Mouse (Mus musculus) liver, embryonic 14.5 days (tissue): ENCODE data around the gene Tle4. TPM values are rescaled to one million over a fixed set of nuclear protein-coding genes. Genes with fewer than 3 reads are reported as not detected.
"Not testable (repeated sequence)": the region's sequence is repeated elsewhere in the genome, so short reads cannot be mapped to it uniquely, and the experiment has no call there.

Experiments used
- ATAC-seq: fragments of 200-750 bp; cut with Nextera tagmentation; 2 replicates; pipeline ENCODE4 v1.8.0; 2017; ENCODE audit warnings: moderate number of reproducible peaks, mild to moderate bottlenecking, moderate library complexity; ENCODE audit not compliant: insufficient read depth
- DNase-seq, 3 experiments: peaks; one replicate each; pipeline ENCODE4 v3.0.0-alpha.2; 2012 to 2013; ENCODE audit warnings: low read depth in 3 of 3, low spot score in 3 of 3
- H3K27ac ChIP-seq: fragments of 300-500 bp; sonication (generic); 2 replicates; pipeline ENCODE4 v1.5.1; 2014; ENCODE audit warnings: moderate library complexity, mild to moderate bottlenecking, control low read depth, inconsistent platforms
- H3K27me3 ChIP-seq: fragments of 300-500 bp; sonication (generic); 2 replicates; pipeline ENCODE4 v1.6.1; 2014; ENCODE audit warnings: mild to moderate bottlenecking, low read length, moderate library complexity; ENCODE audit not compliant: control insufficient read depth, insufficient read depth
- H3K36me3 ChIP-seq: fragments of 300-500 bp; sonication (generic); replicated peaks from 2 replicates; pipeline ENCODE4 v1.6.1; 2014; ENCODE audit warnings: low read depth; ENCODE audit not compliant: control insufficient read depth, insufficient read depth
- H3K4me1 ChIP-seq, 2 experiments: fragments of 200-500 bp in 1 of 2; fragments of 300-500 bp in 1 of 2; sonication (generic) in 1 of 2; replicated peaks; 2 replicates each; pipeline ENCODE4 v1.6.1; 2012 to 2014; ENCODE audit warnings: antibody characterized with exemption in 1 of 2, inconsistent platforms in 1 of 2, low read length in 1 of 2; ENCODE audit not compliant: control insufficient read depth in 2 of 2, insufficient read depth in 2 of 2
- H3K4me2 ChIP-seq: fragments of 300-500 bp; sonication (generic); 2 replicates; pipeline ENCODE4 v1.6.1; 2014; ENCODE audit warnings: low read depth, mild to moderate bottlenecking, control low read depth, moderate library complexity
- H3K4me3 ChIP-seq, 2 experiments: fragments of 200-500 bp in 1 of 2; fragments of 300-500 bp in 1 of 2; sonication (generic) in 1 of 2; 2 replicates each; pipeline ENCODE4 v1.5.1; 2012 to 2014; ENCODE audit warnings: low read depth in 2 of 2, low read length in 2 of 2, mild to moderate bottlenecking in 2 of 2, control low read depth in 1 of 2, inconsistent platforms in 1 of 2, moderate library complexity in 1 of 2; ENCODE audit not compliant: insufficient read depth in 1 of 2
- H3K9ac ChIP-seq: fragments of 300-500 bp; sonication (generic); replicated peaks from 2 replicates; pipeline ENCODE4 v1.6.1; 2014; ENCODE audit warnings: mild to moderate bottlenecking, control low read depth, moderate library complexity
- H3K9me3 ChIP-seq: fragments of 300-500 bp; sonication (generic); 2 replicates; pipeline ENCODE4 v1.6.1; 2016; ENCODE audit warnings: low read length, mixed read lengths; ENCODE audit not compliant: control insufficient read depth
- CTCF ChIP-seq: IDR thresholded peaks from 2 replicates; pipeline ENCODE4 v1.5.1; 2016; ENCODE audit warnings: antibody characterized with exemption, low read depth, control low read depth
- EP300 ChIP-seq: IDR thresholded peaks from 2 replicates; pipeline ENCODE4 v1.6.1; 2016; ENCODE audit warnings: antibody characterized with exemption, low read depth
- WGBS: fragments of 180-500 bp; shearing (Covaris S2); extraction: QIAGEN DNeasy Blood & Tissue Kit; methylation state at CpG from one replicate; pipeline ENCODE4 v1.1.7; 2014; ENCODE audit not compliant: insufficient replicate concordance; 5-methylcytosine and 5-hydroxymethylcytosine counted together
- polyA plus RNA-seq, 2 experiments: library from polyadenylated mRNA; depleted of rRNA in 1 of 2; stranded (reverse) in 1 of 2; unstranded in 1 of 2; fragments of >200 nt; fragmentation: Nextera tagmentation in 1 of 2; extraction: Ambion mirVana in 1 of 2; gene quantifications; 2 replicates each; pipeline versions ENCODE4 v1.2.1 to v1.2.3; 2012 to 2014

Tle4 gene
- polyA plus RNA-seq (2012; rRNA removed): 3.7 and 4.3 TPM in 2 replicates
- 3.7 and 5.7 TPM in 2 replicates for polyA plus RNA-seq (2014; fragmentation: Nextera tagmentation; extraction: Ambion mirVana)

- peak; percentile 93 for ATAC-seq
- H3K4me2 ChIP-seq: peak within 1 kb of the TSS; percentile 89
- H3K27me3 ChIP-seq: no peaks in the 10 kb centered on the region
- H3K9me3 ChIP-seq: no peaks in the 10 kb centered on the region
- peak; percentile 52; the same call in 1 of the 2 replicates for TF ChIP-seq EP300
- no peak for TF ChIP-seq CTCF
- H3K27ac ChIP-seq: peak within 1 kb of the TSS; percentile 95
- H3K9ac ChIP-seq: peak within 1 kb of the TSS; percentile 94
- peaks cover 3% of the 10 kb centered on the region; the same call in 1 of the 2 replicates for H3K36me3 ChIP-seq
- DNase-seq: peak; percentile 98 to 99 (median 99)
- H3K4me3 ChIP-seq: peak within 1 kb of the TSS; percentile 92 to 97
- H3K4me1 ChIP-seq: peaks cover 15 to 16% of the 10 kb centered on the region in 2 experiments
- WGBS: under 1% methylated on average over 71 of the region's 71 CpGs
Measured at GRCm38 (mm10) chr19:14597917-14598689, at the start of gene Tle4. Gene Tle4, minus strand, starts transcription at chr19:14598051.

GRCm38 (mm10) chr19:14645666-14646065 lies 47.8 kb upstream of the Tle4 start:
- no peak for ATAC-seq
- TF ChIP-seq CTCF: no peak
- TF ChIP-seq EP300: no peak
- no peak overlapping the region for H3K27ac ChIP-seq
- H3K4me3 ChIP-seq: no peak overlapping the region
- DNase-seq: no peak
- WGBS: 18% methylated on average over 2 of the region's 2 CpGs
- no peaks in the 10 kb centered on the region for H3K27me3 ChIP-seq
- no peaks in the 10 kb centered on the region for H3K9me3 ChIP-seq
- H3K4me2 ChIP-seq: no peak overlapping the region
- H3K9ac ChIP-seq: no peak overlapping the region
- no peaks in the 10 kb centered on the region for H3K4me1 ChIP-seq
- H3K36me3 ChIP-seq: no peaks in the 10 kb centered on the region

- 64% methylated on average over 3 of the region's 3 CpGs for WGBS
- Histone ChIP-seq H3K9me3 (no peaks in the 10 kb centered on the region), H3K4me2 (no peak overlapping the region), H3K4me3 (no peak overlapping the region), H3K4me1 (no peaks in the 10 kb centered on the region), H3K36me3 (no peaks in the 10 kb centered on the region), H3K9ac (no peak overlapping the region), H3K27ac (no peak overlapping the region), H3K27me3 (no peaks in the 10 kb centered on the region)
- DNase-seq (no peak), ATAC-seq (no peak)
- TF ChIP-seq EP300 (no peak), CTCF (no peak)
Measured at GRCm38 (mm10) chr19:14644756-14645155, 46.9 kb upstream of the Tle4 start.

- H3K4me2 ChIP-seq, H3K27ac ChIP-seq, ATAC-seq, H3K27me3 ChIP-seq, H3K4me1 ChIP-seq, H3K9ac ChIP-seq, H3K36me3 ChIP-seq, DNase-seq, H3K4me3 ChIP-seq, H3K9me3 ChIP-seq: not testable (repeated sequence)
- WGBS: 75% methylated on average over 4 of the region's 4 CpGs
Measured at GRCm38 (mm10) chr19:14643091-14643490, 45.2 kb upstream of the Tle4 start.

GRCm38 (mm10) chr19:14642663-14643062 lies 44.8 kb upstream of the Tle4 start:
- no peak overlapping the region for H3K4me2 ChIP-seq
- TF ChIP-seq EP300 (no peak), CTCF (no peak)
- H3K27ac ChIP-seq: no peak overlapping the region
- H3K27me3 ChIP-seq: no peaks in the 10 kb centered on the region
- H3K4me1 ChIP-seq: no peaks in the 10 kb centered on the region
- H3K9me3 ChIP-seq: no peaks in the 10 kb centered on the region
- no peaks in the 10 kb centered on the region for H3K36me3 ChIP-seq
- 46% methylated on average over 10 of the region's 10 CpGs for WGBS
- DNase-seq: no peak
- H3K4me3 ChIP-seq: no peak overlapping the region
- no peak for ATAC-seq
- no peak overlapping the region for H3K9ac ChIP-seq
